Mouse (Mus musculus): ENCODE results near the gene Srrm3. TPM values are rescaled to one million over a fixed set of nuclear protein-coding genes. Genes with fewer than 3 reads are reported as not detected.

The Srrm3 gene
- polyA plus RNA-seq, 1 experiment, result 0.16 TPM

DNA sequence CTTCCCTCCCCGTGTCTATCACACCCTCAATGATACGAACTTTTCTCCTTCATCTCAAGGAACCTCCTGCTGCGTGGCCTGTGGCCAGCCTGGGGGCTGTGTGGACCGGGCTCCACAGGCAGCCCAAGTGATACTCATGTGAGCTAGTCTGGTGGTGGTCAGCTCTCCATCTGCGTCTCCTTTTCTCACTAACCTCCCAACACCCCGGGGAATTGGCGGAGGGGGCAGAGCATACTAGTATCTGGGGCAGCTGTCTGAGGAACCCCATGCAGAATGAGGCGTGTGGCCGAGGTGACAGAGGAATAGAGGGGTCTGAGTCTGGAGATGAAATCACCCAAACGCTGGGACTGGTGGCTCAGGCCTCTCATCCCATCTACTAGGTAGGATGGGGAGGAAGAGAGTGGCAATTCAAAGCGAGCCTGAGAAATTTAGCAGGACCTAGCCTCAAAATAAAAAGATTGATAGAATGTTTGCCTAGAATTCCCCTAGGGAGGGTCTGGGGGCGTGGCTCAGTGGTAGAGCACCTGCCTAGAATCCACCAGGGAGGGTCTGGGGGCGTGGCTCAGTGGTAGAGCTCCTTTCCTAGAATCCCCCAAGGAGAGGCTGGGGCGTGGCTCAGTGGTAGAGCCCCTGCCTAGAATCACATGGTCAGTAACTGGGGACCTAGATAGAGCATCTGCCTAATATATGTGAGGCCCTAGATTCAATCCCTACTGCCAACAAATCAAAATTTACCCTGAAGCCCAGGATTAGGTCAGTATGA lies 63.2 kb downstream of the Srrm3 start:
- no peak for DNase-seq
- no peaks in the 10 kb centered on the region for H3K36me3 ChIP-seq (ENCODE audit: control insufficient read depth, insufficient read depth, low read length)
- no peaks in the 10 kb centered on the region for H3K4me1 ChIP-seq (ENCODE audit: control insufficient read depth, insufficient read depth, low read length)
- no peak overlapping the region for H3K4me3 ChIP-seq (ENCODE audit: insufficient read depth, low read depth, low read length)
- 0 out of 2 replicates have a peak, but pooled peaks cover 3% of the 10 kb centered on the region for H3K27me3 ChIP-seq (replicated peaks; ENCODE audit: control insufficient read depth, insufficient read depth, low read length)
- 79% methylated on average over 14 of the region's 14 CpGs for WGBS
- TF ChIP-seq CTCF (conservative IDR thresholded peaks at IDR 0.05; ENCODE audit: insufficient read depth, insufficient read length, low read depth, low read length), result no peak
- no peak for TF ChIP-seq POLR2A (IDR thresholded peaks at IDR 0.05; ENCODE audit: low read depth, low read length)
- no peak overlapping the region for H3K27ac ChIP-seq (ENCODE audit: insufficient read depth, low read depth, low read length)

DNA sequence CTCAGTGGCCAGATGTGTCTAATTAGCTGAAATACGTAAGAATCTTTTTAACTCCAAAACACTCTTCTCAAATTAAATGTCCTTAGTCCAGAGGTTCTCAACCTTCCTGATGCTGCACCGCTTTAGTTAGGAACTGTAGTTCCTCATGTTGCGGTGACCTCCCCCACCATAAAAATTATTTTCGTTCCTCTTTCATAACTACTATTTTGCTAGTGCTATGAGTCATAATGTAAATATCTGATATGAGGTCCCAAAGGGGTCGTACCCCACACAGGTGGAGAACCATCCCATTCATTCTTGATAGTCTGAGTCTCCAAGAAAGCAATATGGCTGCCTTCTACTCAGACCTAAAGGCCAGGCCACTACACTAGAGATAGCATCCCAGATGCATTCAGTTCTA lies 63.8 kb downstream of the Srrm3 start:
- WGBS, result 88% methylated on average over 5 of the region's 5 CpGs
- H3K36me3 ChIP-seq (ENCODE audit: control insufficient read depth, insufficient read depth, low read length), result no peaks in the 10 kb centered on the region
- H3K27me3 ChIP-seq (replicated peaks; ENCODE audit: control insufficient read depth, insufficient read depth, low read length), result 0 out of 2 replicates have a peak, but pooled peaks cover 3% of the 10 kb centered on the region
- no peak for DNase-seq
- no peak overlapping the region for H3K27ac ChIP-seq (ENCODE audit: insufficient read depth, low read depth, low read length)
- no peaks in the 10 kb centered on the region for H3K4me1 ChIP-seq (ENCODE audit: control insufficient read depth, insufficient read depth, low read length)
- H3K4me3 ChIP-seq (ENCODE audit: insufficient read depth, low read depth, low read length), result no peak overlapping the region
- no peak for TF ChIP-seq POLR2A (IDR thresholded peaks at IDR 0.05; ENCODE audit: low read depth, low read length)
- TF ChIP-seq CTCF (conservative IDR thresholded peaks at IDR 0.05; ENCODE audit: insufficient read depth, insufficient read length, low read depth, low read length), result no peak

DNA sequence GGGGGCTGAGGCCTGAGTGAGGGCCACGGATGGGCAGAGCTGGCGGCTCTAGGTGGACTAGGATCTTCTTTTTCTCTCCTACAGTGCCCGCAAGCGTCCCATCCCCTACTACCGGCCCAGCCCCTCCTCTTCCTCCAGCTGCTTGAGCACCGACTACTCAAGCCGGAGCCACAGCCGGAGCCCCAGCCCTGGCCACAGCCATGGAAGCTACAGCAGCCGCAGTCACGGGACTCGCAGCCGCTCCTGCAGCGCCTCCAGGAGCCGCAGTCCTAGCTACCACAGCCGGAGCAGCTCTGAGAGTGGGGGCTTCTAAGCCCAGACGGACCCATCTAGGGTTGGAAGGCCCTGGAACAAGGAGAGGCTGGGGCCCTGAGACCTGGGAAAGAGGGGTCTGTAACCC lies 66.3 kb downstream of the Srrm3 start:
- Histone ChIP-seq H3K4me3 (ENCODE audit: insufficient read depth, low read depth, low read length) (no peak overlapping the region), H3K27me3 (replicated peaks; ENCODE audit: control insufficient read depth, insufficient read depth, low read length) (0 out of 2 replicates have a peak, but pooled peaks cover 2% of the 10 kb centered on the region), H3K27ac (ENCODE audit: insufficient read depth, low read depth, low read length) (no peak overlapping the region), H3K36me3 (ENCODE audit: control insufficient read depth, insufficient read depth, low read length) (no peaks in the 10 kb centered on the region), H3K4me1 (ENCODE audit: control insufficient read depth, insufficient read depth, low read length) (no peaks in the 10 kb centered on the region; the same call in 1 of the 2 replicates)
- TF ChIP-seq POLR2A (IDR thresholded peaks at IDR 0.05; ENCODE audit: low read depth, low read length) (no peak), CTCF (conservative IDR thresholded peaks at IDR 0.05; ENCODE audit: insufficient read depth, insufficient read length, low read depth, low read length) (no peak)
- WGBS, result 29% methylated on average over 16 of the region's 16 CpGs
- no peak for DNase-seq

DNA sequence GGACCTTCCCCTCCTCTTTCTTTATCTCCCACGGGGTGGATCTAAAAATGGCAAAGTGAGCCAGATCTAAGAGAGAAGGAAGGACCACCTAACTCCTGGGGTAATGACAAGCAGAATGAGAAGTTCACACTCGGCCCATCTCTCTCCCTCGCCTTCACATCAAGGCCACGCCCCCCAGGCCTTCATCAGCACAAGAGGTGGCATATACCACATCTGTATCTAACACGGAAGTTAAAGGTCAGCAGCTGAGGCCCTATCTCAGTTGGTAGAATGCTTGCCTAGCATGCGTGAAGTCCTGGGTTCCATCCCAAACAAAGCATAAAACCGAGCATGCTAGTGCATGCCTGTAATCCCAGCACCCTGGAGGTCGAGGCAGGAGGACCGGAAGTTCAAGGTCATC lies 67.1 kb downstream of the Srrm3 start:
- Histone ChIP-seq H3K4me1 (ENCODE audit: control insufficient read depth, insufficient read depth, low read length) (no peaks in the 10 kb centered on the region; the same call in 1 of the 2 replicates), H3K36me3 (ENCODE audit: control insufficient read depth, insufficient read depth, low read length) (no peaks in the 10 kb centered on the region), H3K4me3 (ENCODE audit: insufficient read depth, low read depth, low read length) (no peak overlapping the region), H3K27ac (ENCODE audit: insufficient read depth, low read depth, low read length) (no peak overlapping the region), H3K27me3 (replicated peaks; ENCODE audit: control insufficient read depth, insufficient read depth, low read length) (no peaks in the 10 kb centered on the region)
- TF ChIP-seq CTCF (conservative IDR thresholded peaks at IDR 0.05; ENCODE audit: insufficient read depth, insufficient read length, low read depth, low read length) (no peak), POLR2A (IDR thresholded peaks at IDR 0.05; ENCODE audit: low read depth, low read length) (no peak)
- DNase-seq, result no peak
- WGBS, result 78% methylated on average over 9 of the region's 9 CpGs

DNA sequence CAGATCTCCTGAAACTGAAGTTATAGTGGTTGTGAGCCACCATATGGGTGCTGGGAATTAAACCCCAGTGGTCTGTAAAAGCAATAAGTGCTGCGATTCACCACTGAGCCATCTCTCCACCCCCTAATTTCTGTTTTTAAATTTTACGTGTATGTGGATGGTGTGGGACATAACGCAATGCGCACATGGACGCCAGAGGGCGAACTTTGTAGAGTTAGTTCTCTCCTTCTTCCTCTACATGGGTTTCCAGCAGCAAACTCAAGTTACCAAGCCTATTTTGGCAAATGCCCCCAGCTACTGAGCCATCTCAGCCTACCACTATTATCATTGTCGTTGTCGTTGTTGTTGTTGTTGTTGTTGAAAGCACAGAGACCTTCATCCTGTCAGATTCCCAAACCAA lies 70.5 kb downstream of the Srrm3 start:
- Histone ChIP-seq H3K27ac (ENCODE audit: insufficient read depth, low read depth, low read length) (peak overlapping the region; percentile 76), H3K4me3 (ENCODE audit: insufficient read depth, low read depth, low read length) (no peak overlapping the region), H3K36me3 (ENCODE audit: control insufficient read depth, insufficient read depth, low read length) (no peaks in the 10 kb centered on the region), H3K4me1 (ENCODE audit: control insufficient read depth, insufficient read depth, low read length) (peaks cover 3% of the 10 kb centered on the region; the same call in 1 of the 2 replicates), H3K27me3 (replicated peaks; ENCODE audit: control insufficient read depth, insufficient read depth, low read length) (no peaks in the 10 kb centered on the region)
- 10% methylated on average over 8 of the region's 8 CpGs for WGBS
- DNase-seq, result peak; percentile 67
- TF ChIP-seq CTCF (conservative IDR thresholded peaks at IDR 0.05; ENCODE audit: insufficient read depth, insufficient read length, low read depth, low read length) (peak; percentile 71), POLR2A (IDR thresholded peaks at IDR 0.05; ENCODE audit: low read depth, low read length) (no peak)

DNA sequence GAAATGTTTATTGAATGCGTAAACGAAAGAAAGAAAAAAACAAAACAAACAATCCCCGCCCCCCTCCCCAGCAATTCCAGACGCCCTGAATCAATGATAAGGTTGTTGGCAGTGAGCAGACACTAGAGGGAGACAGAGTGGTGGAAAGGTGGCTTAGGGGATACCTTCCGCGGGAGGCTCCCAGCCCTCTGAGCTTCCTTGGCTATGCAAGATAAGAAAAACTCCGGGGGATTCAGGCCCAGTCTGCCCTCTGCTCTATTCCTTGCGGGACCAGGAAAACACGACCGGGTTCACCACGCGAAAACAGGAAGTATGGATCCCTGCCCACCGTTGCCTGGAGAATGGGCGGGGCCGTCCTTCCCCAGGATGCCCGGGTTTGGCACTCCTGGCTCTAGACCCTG lies 71.1 kb downstream of the Srrm3 start:
- Histone ChIP-seq H3K4me1 (ENCODE audit: control insufficient read depth, insufficient read depth, low read length) (peaks cover 3% of the 10 kb centered on the region; the same call in 1 of the 2 replicates), H3K36me3 (ENCODE audit: control insufficient read depth, insufficient read depth, low read length) (no peaks in the 10 kb centered on the region), H3K4me3 (ENCODE audit: insufficient read depth, low read depth, low read length) (peak overlapping the region; percentile 53), H3K27ac (ENCODE audit: insufficient read depth, low read depth, low read length) (peak overlapping the region; percentile 76), H3K27me3 (replicated peaks; ENCODE audit: control insufficient read depth, insufficient read depth, low read length) (no peaks in the 10 kb centered on the region)
- peak; percentile 83 for DNase-seq
- 1% methylated on average over 16 of the region's 16 CpGs for WGBS
- TF ChIP-seq POLR2A (IDR thresholded peaks at IDR 0.05; ENCODE audit: low read depth, low read length) (no peak), CTCF (conservative IDR thresholded peaks at IDR 0.05; ENCODE audit: insufficient read depth, insufficient read length, low read depth, low read length) (peak; percentile 66)

DNA sequence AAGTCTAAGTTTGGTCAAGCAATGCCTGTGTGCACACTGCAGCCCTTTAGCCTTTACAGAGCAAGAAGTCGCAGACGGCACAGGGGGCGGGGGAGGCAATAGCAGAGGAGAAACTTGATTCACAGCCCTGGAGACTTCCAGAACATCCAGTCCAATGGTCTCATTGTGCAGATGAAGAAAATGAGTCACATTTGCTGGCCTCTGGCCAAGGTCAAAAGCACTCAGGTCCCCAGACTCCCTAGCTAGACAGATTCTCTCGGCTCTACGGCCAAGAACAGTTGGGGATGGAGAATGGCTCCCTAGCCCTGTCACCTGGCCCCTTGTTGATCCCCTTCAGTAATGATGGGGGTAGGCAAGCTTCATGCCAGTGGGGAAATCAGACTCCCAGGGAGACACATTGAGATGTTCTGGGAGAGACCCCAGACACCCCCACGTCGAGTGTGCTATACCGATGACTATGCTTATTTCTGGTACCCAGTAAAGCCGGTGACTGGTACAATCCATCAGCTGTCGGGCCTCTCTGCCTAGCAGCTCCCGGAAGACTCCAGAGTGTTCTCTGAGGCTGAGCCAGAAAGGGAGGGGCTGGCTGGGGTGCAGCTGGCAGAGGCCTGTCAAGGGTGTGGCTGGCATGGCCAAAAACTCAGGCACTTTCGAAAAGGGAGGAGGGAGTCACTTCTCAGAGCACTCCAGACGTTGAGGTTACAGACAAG lies 72.9 kb downstream of the Srrm3 start:
- Histone ChIP-seq H3K27ac (ENCODE audit: insufficient read depth, low read depth, low read length) (peak overlapping the region; percentile 34), H3K27me3 (replicated peaks; ENCODE audit: control insufficient read depth, insufficient read depth, low read length) (no peaks in the 10 kb centered on the region), H3K36me3 (ENCODE audit: control insufficient read depth, insufficient read depth, low read length) (no peaks in the 10 kb centered on the region), H3K4me1 (ENCODE audit: control insufficient read depth, insufficient read depth, low read length) (peaks cover 3% of the 10 kb centered on the region; the same call in 1 of the 2 replicates), H3K4me3 (ENCODE audit: insufficient read depth, low read depth, low read length) (no peak overlapping the region)
- no peak for TF ChIP-seq POLR2A (IDR thresholded peaks at IDR 0.05; ENCODE audit: low read depth, low read length)
- no peak for TF ChIP-seq CTCF (conservative IDR thresholded peaks at IDR 0.05; ENCODE audit: insufficient read depth, insufficient read length, low read depth, low read length)
- 32% methylated on average over 13 of the region's 13 CpGs for WGBS
- DNase-seq, result peak; percentile 87

Measured in kidney, adult 2 months (tissue).